Mouse (Mus musculus): ENCODE measurements around the gene Stxbp6.

- TF ChIP-seq GATA1 (IDR thresholded peaks at IDR 0.05; ENCODE audit: low read length) (no peak), TAL1 (IDR thresholded peaks at IDR 0.05; ENCODE audit: low read length) (no peak)
Observed at GRCm38 (mm10) chr12:44852024-44852423, 222.5 kb downstream of the Stxbp6 start.

All from erythroblast, embryonic 14.5 days (primary cell).